8 mouse cellular contexts compared by ENCODE assay signal in genomic region chr14:31954945-31955344, GRCm38 (mm10).
A peak's percentile ranks its signal among the peaks of the same experiment; 100 is the strongest.
DNase-seq lines count a peak whose midpoint lies in the region; ATAC-seq lines count a peak whose summit lies in the region.

No protein-coding gene starts in this region.

- no peaks in the 10 kb centered on the region for H3K4me1 ChIP-seq in midbrain, embryonic 10.5 days

- peak; percentile 80 for ATAC-seq in frontal cortex, adult (ENCODE audit: low TSS enrichment)

- DNase-seq in ZHBTc4 (ENCODE audit: low read depth, low spot score), result peak; percentile 84
- peak; percentile 92 for DNase-seq in cerebellum, adult 8-10 months
- DNase-seq in induced T-regulatory cell, adult 2 months (ENCODE audit: low read depth), result peak; percentile 78
- DNase-seq in left cerebral cortex, adult 8-10 months (ENCODE audit: low spot score in 2 of 2), result peak; percentile 50 to 77
- peak; percentile 78 for DNase-seq in midbrain, embryonic 10.5 days (ENCODE audit: low spot score)
- DNase-seq in right cerebral cortex, postnatal 36 days (ENCODE audit: low spot score in 2 of 2), result peak; percentile 68 to 77
- DNase-seq in yolk sac, embryonic 10.5 days (ENCODE audit: low spot score), result peak; percentile 71

- H3K36me3 ChIP-seq in midbrain, embryonic 10.5 days, result no peaks in the 10 kb centered on the region

- no peak overlapping the region for H3K27ac ChIP-seq in midbrain, embryonic 10.5 days (replicated peaks)

- no peaks in the 10 kb centered on the region for H3K27me3 ChIP-seq in midbrain, embryonic 10.5 days (ENCODE audit: low read depth, poor library complexity, severe bottlenecking)

- H3K4me3 ChIP-seq in midbrain, embryonic 10.5 days, result no peak overlapping the region

- no peaks in the 10 kb centered on the region for H3K9me3 ChIP-seq in midbrain, embryonic 10.5 days (replicated peaks)

- WGBS in midbrain, embryonic 10.5 days, result 12% methylated on average over 4 of the region's 4 CpGs
